9 mouse cellular contexts compared by ENCODE assay signal in the genomic region with DNA sequence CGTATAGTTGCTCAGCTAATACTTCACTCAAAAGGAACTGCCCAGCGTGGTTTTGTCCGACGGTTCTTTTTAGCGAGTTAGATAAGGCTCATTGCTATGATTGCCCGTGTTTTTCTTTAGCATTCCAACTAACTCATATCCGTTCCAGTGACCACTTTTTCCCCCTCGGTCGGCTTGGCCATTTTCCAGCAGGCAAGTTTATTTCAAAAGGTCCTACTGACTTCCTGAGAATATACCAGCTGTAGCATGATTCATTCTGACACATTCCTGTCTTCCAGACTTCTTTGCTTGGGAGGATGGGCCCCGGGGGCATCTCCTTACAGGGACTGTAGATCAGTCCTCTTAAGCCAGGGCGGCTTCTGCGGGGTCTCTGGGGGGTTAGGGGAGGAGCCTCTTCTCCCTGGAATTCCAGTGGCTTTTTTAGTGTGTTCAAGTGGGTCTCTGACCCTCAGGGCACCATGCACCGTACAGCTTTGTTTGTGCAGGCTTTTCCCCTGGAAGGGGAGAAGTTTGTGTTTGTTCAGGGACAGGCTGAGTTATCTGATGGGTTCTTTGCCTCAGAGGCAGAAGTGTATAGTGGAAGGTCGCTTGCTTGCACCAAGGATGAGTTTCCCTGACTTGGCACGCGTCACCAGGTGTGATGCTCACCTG. TPM values are rescaled to one million over a fixed set of nuclear protein-coding genes. Genes with fewer than 3 reads are reported as not detected.
DNase-seq lines count a peak whose midpoint lies in the region; ATAC-seq lines count a peak whose summit lies in the region.
"Had no signal": no experiment of that assay in that cellular context is flagged by ENCODE, and none has a peak within 500 bp of the region (broad histone marks: within the 10 kb centered on the region; RNA-seq: fewer than 3 reads in every experiment).

No protein-coding gene starts in this region.

- H3K27me3 ChIP-seq in liver, embryonic 13.5 days = peaks cover 14% of the 10 kb centered on the region
- peaks cover 5% of the 10 kb centered on the region; the same call in 1 of the 2 replicates for H3K27me3 ChIP-seq in forebrain, embryonic 16.5 days (replicated peaks; ENCODE audit: control insufficient read depth, insufficient read depth, low read length)

- intact Hi-C loops in gastrocnemius, postnatal 14 days (cut with DNase I; ENCODE audit: low total_unique reads) = no loop called here
- intact Hi-C loops in heart, postnatal 10 days (cut with DNase I) = no loop called here

- H3K4me2 ChIP-seq in liver, embryonic 13.5 days = no peak overlapping the region
- no peak overlapping the region for H3K4me2 ChIP-seq in forebrain, embryonic 16.5 days (ENCODE audit: low read length)

- WGBS in liver, embryonic 13.5 days (ENCODE audit: insufficient replicate concordance) = 39% methylated on average over 16 of the region's 16 CpGs
- WGBS in forebrain, embryonic 16.5 days = 58% methylated on average over 16 of the region's 16 CpGs

- H3K27ac ChIP-seq in liver, embryonic 13.5 days = no peak overlapping the region
- H3K27ac ChIP-seq in forebrain, embryonic 16.5 days (ENCODE audit: low read length) = no peak overlapping the region

- H3K36me3 ChIP-seq in liver, embryonic 13.5 days = no peaks in the 10 kb centered on the region
- no peaks in the 10 kb centered on the region for H3K36me3 ChIP-seq in forebrain, embryonic 16.5 days (ENCODE audit: control insufficient read depth, insufficient read depth)

- no peak overlapping the region for H3K9ac ChIP-seq in liver, embryonic 13.5 days
- H3K9ac ChIP-seq in forebrain, embryonic 16.5 days (replicated peaks; ENCODE audit: low read depth, low read length) = no peak overlapping the region

- H3K9me3 ChIP-seq in liver, embryonic 13.5 days (replicated peaks) = no peaks in the 10 kb centered on the region
- no peaks in the 10 kb centered on the region for H3K9me3 ChIP-seq in forebrain, embryonic 16.5 days (ENCODE audit: control insufficient read depth, low read length)

- peak; percentile 49 for DNase-seq in gastrocnemius, postnatal 10 days
- no peak for DNase-seq in gastrocnemius, postnatal 14 days
- peak; percentile 9 for DNase-seq in brain, adult 2 months (ENCODE audit: low read depth, low spot score)
- peak; percentile 73 to 80 for DNase-seq in heart, postnatal 10 days
- no peak for DNase-seq in liver, embryonic 13.5 days
- no peak for DNase-seq in natural killer cell, adult 2 months (ENCODE audit: low spot score in 2 of 2)

- H3K4me3 ChIP-seq in liver, embryonic 13.5 days (replicated peaks) = no peak overlapping the region
- H3K4me3 ChIP-seq in forebrain, embryonic 16.5 days (replicated peaks; ENCODE audit: low read length) = no peak overlapping the region

- ATAC-seq in liver, embryonic 13.5 days (ENCODE audit: low read depth) = peak; percentile 29; the same call in 1 of the 2 replicates
- ATAC-seq in forebrain, embryonic 16.5 days = no peak
- no peak for ATAC-seq in erythroid progenitor cell, adult 5-6 weeks (replicated peaks; ENCODE audit: low FRiP score, poor library complexity, severe bottlenecking)

- H3K4me1 ChIP-seq in liver, embryonic 13.5 days (replicated peaks) = peaks cover 6% of the 10 kb centered on the region; the same call in 1 of the 2 replicates
- H3K4me1 ChIP-seq in forebrain, embryonic 16.5 days (replicated peaks; ENCODE audit: control insufficient read depth, insufficient read depth, low read length) = peaks cover 4% of the 10 kb centered on the region

RNA-seq across cellular contexts. Expression of a gene that starts 6.5 kb away (rescaled TPM):
- total RNA-seq in gastrocnemius, postnatal 10 days (2021) = 100 to 1,000 TPM; 155 to 176 TPM
- 100 to 1,000 TPM; 102 to 120 TPM for total RNA-seq in gastrocnemius, postnatal 14 days (2021)
- total RNA-seq in heart, postnatal 10 days (2021) = 100 to 1,000 TPM; 250 to 255 TPM
- 3.7 and 4.3 TPM in 2 replicates for polyA plus RNA-seq in liver, embryonic 13.5 days (2015; fragmentation: Nextera tagmentation; extraction: Ambion mirVana)
- 21.5 and 25.5 TPM in 2 replicates for polyA plus RNA-seq in forebrain, embryonic 16.5 days (2015; fragmentation: Nextera tagmentation; extraction: Ambion mirVana)
- 1.1 TPM in 1 of 2 replicates, not detected in the other for total RNA-seq in erythroid progenitor cell, adult 5-6 weeks (2015; ENCODE audit: low replicate concordance)
- total RNA-seq in erythroid progenitor cell, adult 5-6 weeks (2017; ENCODE audit: low replicate concordance) = 0.64 and 1.1 TPM in 2 replicates

RNA-seq across cellular contexts. Expression of a gene that starts 30.9 kb away (rescaled TPM):
- not detected for total RNA-seq in gastrocnemius, postnatal 10 days (2021)
- total RNA-seq in gastrocnemius, postnatal 14 days (2021) = not detected
- not detected for total RNA-seq in heart, postnatal 10 days (2021)
- polyA plus RNA-seq in liver, embryonic 13.5 days (2015; fragmentation: Nextera tagmentation; extraction: Ambion mirVana) = not detected in 2 replicates
- polyA plus RNA-seq in forebrain, embryonic 16.5 days (2015; fragmentation: Nextera tagmentation; extraction: Ambion mirVana) = not detected in 2 replicates
- not detected in 2 replicates for total RNA-seq in erythroid progenitor cell, adult 5-6 weeks (2015; ENCODE audit: low replicate concordance)
- total RNA-seq in erythroid progenitor cell, adult 5-6 weeks (2017; ENCODE audit: low replicate concordance) = not detected in 2 replicates
- polyA plus RNA-seq: gonadal fat pad, adult 2 months had no signal

Comparison
In these comparisons a context has a peak if more than half of its experiments do, and no peak if none do; other contexts are left out.
1. DNase-seq: peak in gastrocnemius, postnatal 10 days (single experiment), brain, adult 2 months (single experiment) and heart, postnatal 10 days (2 of 2); none in gastrocnemius, postnatal 14 days (single experiment), liver, embryonic 13.5 days (single experiment) and natural killer cell, adult 2 months (0 of 2).
2. RNA of a gene that starts 6.5 kb away (total RNA-seq): 250 to 255 TPM in heart, postnatal 10 days, 155 to 176 TPM in gastrocnemius, postnatal 10 days and 102 to 120 TPM in gastrocnemius, postnatal 14 days; 0.64 to 1.1 TPM in erythroid progenitor cell, adult 5-6 weeks; every median in the first group is over 10 times any median in the second.